In the genomic region with DNA sequence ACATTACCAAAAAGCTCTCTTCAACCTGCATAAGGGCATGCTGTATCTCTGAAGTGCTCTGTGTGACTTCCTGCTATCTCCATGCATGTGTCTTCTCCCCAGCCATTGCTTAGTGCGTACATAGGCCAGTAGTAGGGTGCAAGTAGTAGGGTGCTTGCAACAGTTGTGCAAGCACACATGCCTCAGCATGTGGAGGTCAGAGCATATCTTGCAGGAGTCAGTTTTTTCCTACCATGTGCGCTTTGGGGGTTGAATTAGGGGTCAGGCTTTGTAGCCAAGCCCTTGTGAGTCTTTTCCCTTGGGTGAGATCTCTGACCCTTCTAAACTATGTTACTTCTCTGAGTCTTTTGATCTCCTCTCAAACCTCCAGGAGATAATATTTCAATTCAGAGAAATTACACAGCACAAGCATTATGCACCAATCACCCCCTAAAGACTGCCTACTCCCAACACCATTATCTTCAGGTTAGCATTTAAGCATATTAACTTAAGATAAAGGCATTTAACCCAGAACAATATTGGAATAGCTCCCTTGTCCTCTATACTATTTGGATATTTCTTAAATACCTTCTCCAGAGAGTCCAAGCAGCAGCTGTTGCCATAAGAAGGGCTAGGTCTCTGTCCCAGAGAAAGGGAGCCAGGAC, we compare ENCODE assay signal across 27 mouse cellular contexts. TPM values are rescaled to one million over a fixed set of nuclear protein-coding genes. Genes with fewer than 3 reads are reported as not detected.
DNase-seq lines count a peak whose midpoint lies in the region; ATAC-seq and TF ChIP-seq lines count a peak whose summit lies in the region.
"Had no signal": no experiment of that assay in that cellular context is flagged by ENCODE, and none has a peak within 500 bp of the region (broad histone marks: within the 10 kb centered on the region; RNA-seq: fewer than 3 reads in every experiment).

No protein-coding gene starts in this region.

- no peaks in the 10 kb centered on the region for H3K36me3 ChIP-seq in heart, embryonic 11.5 days (ENCODE audit: control insufficient read depth, insufficient read depth, low read length)
- H3K36me3 ChIP-seq in midbrain, embryonic 11.5 days (ENCODE audit: control insufficient read depth, insufficient read depth, low read length): no peaks in the 10 kb centered on the region
- H3K36me3 ChIP-seq in midbrain, postnatal 0 days (ENCODE audit: insufficient read depth, low read length): no peaks in the 10 kb centered on the region
- H3K36me3 ChIP-seq in stomach, embryonic 16.5 days (ENCODE audit: control insufficient read depth, insufficient read depth, low read length): no peaks in the 10 kb centered on the region
- H3K36me3 ChIP-seq: forebrain, embryonic 10.5 days; G1E; heart, embryonic 12.5 days had no signal

- H3K4me1 ChIP-seq in heart, embryonic 11.5 days (ENCODE audit: control insufficient read depth, insufficient read depth, low read length): peaks cover 16% of the 10 kb centered on the region
- no peaks in the 10 kb centered on the region for H3K4me1 ChIP-seq in midbrain, embryonic 11.5 days (ENCODE audit: control insufficient read depth, insufficient read depth, low read length)
- H3K4me1 ChIP-seq in midbrain, postnatal 0 days (ENCODE audit: insufficient read depth, low read length): no peaks in the 10 kb centered on the region
- no peaks in the 10 kb centered on the region for H3K4me1 ChIP-seq in stomach, embryonic 16.5 days (ENCODE audit: control insufficient read depth, insufficient read depth, low read length)
- H3K4me1 ChIP-seq: forebrain, embryonic 10.5 days; forebrain, embryonic 13.5 days had no signal

- H3K4me2 ChIP-seq in heart, embryonic 11.5 days: no peak overlapping the region
- no peak overlapping the region for H3K4me2 ChIP-seq in midbrain, embryonic 11.5 days
- no peak overlapping the region for H3K4me2 ChIP-seq in midbrain, postnatal 0 days (ENCODE audit: low read depth, low read length, poor library complexity, severe bottlenecking)
- no peak overlapping the region for H3K4me2 ChIP-seq in stomach, embryonic 16.5 days (ENCODE audit: low read depth, low read length)
- H3K4me2 ChIP-seq: forebrain, embryonic 13.5 days; heart, embryonic 12.5 days; hindbrain, embryonic 14.5 days had no signal

- no peak for ATAC-seq in heart, embryonic 11.5 days (replicated peaks; ENCODE audit: insufficient number of reproducible peaks, low FRiP score, low TSS enrichment)
- ATAC-seq in midbrain, embryonic 11.5 days (ENCODE audit: low FRiP score): no peak
- ATAC-seq in midbrain, postnatal 0 days (ENCODE audit: low FRiP score): no peak
- peak; percentile 57; the same call in 1 of the 2 replicates for ATAC-seq in stomach, embryonic 16.5 days (ENCODE audit: insufficient read depth, low FRiP score)
- ATAC-seq: forebrain, embryonic 13.5 days; forebrain, postnatal 0 days; hindbrain, postnatal 0 days; inflammation-experienced regulatory T-cells, adult 6 months; Patski had no signal

- TF ChIP-seq CTCF in midbrain, postnatal 0 days (IDR thresholded peaks at IDR 0.05): no peak

- no peaks in the 10 kb centered on the region for H3K27me3 ChIP-seq in heart, embryonic 11.5 days (ENCODE audit: control insufficient read depth, insufficient read depth, low read length)
- no peaks in the 10 kb centered on the region for H3K27me3 ChIP-seq in midbrain, embryonic 11.5 days (ENCODE audit: control insufficient read depth, insufficient read depth, low read length)
- H3K27me3 ChIP-seq in midbrain, postnatal 0 days (ENCODE audit: insufficient read depth, low read length): no peaks in the 10 kb centered on the region
- H3K27me3 ChIP-seq in stomach, embryonic 16.5 days (ENCODE audit: control insufficient read depth, insufficient read depth, low read length): no peaks in the 10 kb centered on the region
- H3K27me3 ChIP-seq: CH12.LX; forebrain, embryonic 13.5 days; heart, embryonic 12.5 days had no signal

- H3K4me3 ChIP-seq in heart, embryonic 11.5 days (ENCODE audit: low read depth, low read length): no peak overlapping the region
- H3K4me3 ChIP-seq in midbrain, embryonic 11.5 days (ENCODE audit: low read depth, low read length): no peak overlapping the region
- no peak overlapping the region for H3K4me3 ChIP-seq in midbrain, postnatal 0 days (ENCODE audit: low read depth, low read length)
- no peak overlapping the region for H3K4me3 ChIP-seq in stomach, embryonic 16.5 days (replicated peaks; ENCODE audit: low read length)
- H3K4me3 ChIP-seq: forebrain, embryonic 10.5 days; forebrain, embryonic 13.5 days; gastrocnemius, adult 2 months; heart, embryonic 12.5 days had no signal

- 0 out of 2 replicates have a peak overlapping the region, but pooled peaks have one; percentile 10 for H3K27ac ChIP-seq in heart, embryonic 11.5 days (ENCODE audit: low read depth, low read length)
- H3K27ac ChIP-seq in midbrain, embryonic 11.5 days (ENCODE audit: low read depth, low read length): no peak overlapping the region
- no peak overlapping the region for H3K27ac ChIP-seq in midbrain, postnatal 0 days (ENCODE audit: low read depth, low read length)
- H3K27ac ChIP-seq in stomach, embryonic 16.5 days (ENCODE audit: low read length): no peak overlapping the region
- H3K27ac ChIP-seq: forebrain, embryonic 10.5 days; forebrain, embryonic 13.5 days; gastrocnemius, adult 2 months; hindbrain, embryonic 14.5 days; hindbrain, postnatal 0 days had no signal

- no peak for DNase-seq in heart, postnatal 14 days
- peak; percentile 47 for DNase-seq in midbrain, embryonic 11.5 days (ENCODE audit: low spot score, missing footprints)
- no peak for DNase-seq in midbrain, postnatal 0 days (ENCODE audit: low spot score)
- no peak for DNase-seq in left cerebral cortex, adult 9 months (ENCODE audit: low spot score in 2 of 2)
- DNase-seq in urinary bladder, postnatal 25 days (ENCODE audit: low spot score): no peak
- DNase-seq: adrenal gland, postnatal 10 days; adrenal gland, postnatal 36 days; B cell, adult 2 months; cerebellum, adult 18-20 months; cerebellum, adult 9-10 months; cerebellum, postnatal 14 days; forebrain, postnatal 0 days; gastrocnemius, adult 2 months; gastrocnemius, postnatal 14 days; heart, adult 11 months; heart, postnatal 4 days had no signal

- intact Hi-C loops in heart, postnatal 14 days (cut with DNase I): no loop called here

- 80% methylated on average over 2 of the region's 2 CpGs for WGBS in heart, embryonic 11.5 days (ENCODE audit: insufficient replicate concordance)
- WGBS in midbrain, embryonic 11.5 days: 91% methylated on average over 2 of the region's 2 CpGs
- WGBS in midbrain, postnatal 0 days: 89% methylated on average over 2 of the region's 2 CpGs
- WGBS in stomach, embryonic 16.5 days: 75% methylated on average over 2 of the region's 2 CpGs

- H3K9ac ChIP-seq in heart, embryonic 11.5 days (ENCODE audit: low read depth, low read length): no peak overlapping the region
- no peak overlapping the region for H3K9ac ChIP-seq in midbrain, embryonic 11.5 days (ENCODE audit: low read length)
- H3K9ac ChIP-seq in midbrain, postnatal 0 days (replicated peaks; ENCODE audit: low read length, poor library complexity, severe bottlenecking): no peak overlapping the region
- no peak overlapping the region for H3K9ac ChIP-seq in stomach, embryonic 16.5 days (ENCODE audit: low read length)
- H3K9ac ChIP-seq: forebrain, embryonic 13.5 days; forebrain, postnatal 0 days; heart, embryonic 12.5 days; hindbrain, embryonic 14.5 days had no signal

- H3K9me3 ChIP-seq in heart, embryonic 11.5 days (replicated peaks; ENCODE audit: control insufficient read depth, low read length): no peaks in the 10 kb centered on the region
- H3K9me3 ChIP-seq in midbrain, embryonic 11.5 days (ENCODE audit: control insufficient read depth, low read length): no peaks in the 10 kb centered on the region
- H3K9me3 ChIP-seq in midbrain, postnatal 0 days (ENCODE audit: low read length): no peaks in the 10 kb centered on the region
- H3K9me3 ChIP-seq in stomach, embryonic 16.5 days (replicated peaks; ENCODE audit: control insufficient read depth, low read length): no peaks in the 10 kb centered on the region
- H3K9me3 ChIP-seq: forebrain, embryonic 10.5 days; forebrain, embryonic 13.5 days; G1E; heart, embryonic 12.5 days had no signal

RNA-seq across cellular contexts. Expression of a gene that starts 8.6 kb away (rescaled TPM):
- 1.7 TPM in 2 replicates for polyA plus RNA-seq in heart, embryonic 11.5 days (2014; fragmentation: Nextera tagmentation; extraction: Ambion mirVana)
- total RNA-seq in heart, postnatal 14 days (2021): 1 to 10 TPM in 1 of 2 experiments, under 1 TPM in 1; 1.00 to 1.7 TPM
- 0.25 and 0.45 TPM in 2 replicates for polyA plus RNA-seq in midbrain, embryonic 11.5 days (2014; fragmentation: Nextera tagmentation; extraction: Ambion mirVana)
- total RNA-seq in midbrain, postnatal 0 days (2014; rRNA removed): 0.11 and 0.90 TPM in 2 replicates
- 0.60 and 0.88 TPM in 2 replicates for polyA plus RNA-seq in midbrain, postnatal 0 days (2015; fragmentation: Nextera tagmentation; extraction: Ambion mirVana)
- 0.97 and 1.9 TPM in 2 replicates for polyA plus RNA-seq in stomach, embryonic 16.5 days (2015; fragmentation: Nextera tagmentation; extraction: Ambion mirVana)
- polyA plus RNA-seq: G1E had no signal

RNA-seq across cellular contexts. Expression of a gene that starts 16.8 kb away (rescaled TPM):
- polyA plus RNA-seq in heart, embryonic 11.5 days (2014; fragmentation: Nextera tagmentation; extraction: Ambion mirVana): 157 and 186 TPM in 2 replicates
- 100 to 1,000 TPM; 263 to 269 TPM for total RNA-seq in heart, postnatal 14 days (2021)
- 38.5 and 40.4 TPM in 2 replicates for polyA plus RNA-seq in midbrain, embryonic 11.5 days (2014; fragmentation: Nextera tagmentation; extraction: Ambion mirVana)
- 3.9 and 10.8 TPM in 2 replicates for total RNA-seq in midbrain, postnatal 0 days (2014; rRNA removed)
- 10.8 and 11.3 TPM in 2 replicates for polyA plus RNA-seq in midbrain, postnatal 0 days (2015; fragmentation: Nextera tagmentation; extraction: Ambion mirVana)
- polyA plus RNA-seq in stomach, embryonic 16.5 days (2015; fragmentation: Nextera tagmentation; extraction: Ambion mirVana): 83.1 and 88.3 TPM in 2 replicates
- polyA plus RNA-seq: G1E had no signal
